Mouse (Mus musculus): Measurements from ENCODE around the gene Rbfox3.

DNA sequence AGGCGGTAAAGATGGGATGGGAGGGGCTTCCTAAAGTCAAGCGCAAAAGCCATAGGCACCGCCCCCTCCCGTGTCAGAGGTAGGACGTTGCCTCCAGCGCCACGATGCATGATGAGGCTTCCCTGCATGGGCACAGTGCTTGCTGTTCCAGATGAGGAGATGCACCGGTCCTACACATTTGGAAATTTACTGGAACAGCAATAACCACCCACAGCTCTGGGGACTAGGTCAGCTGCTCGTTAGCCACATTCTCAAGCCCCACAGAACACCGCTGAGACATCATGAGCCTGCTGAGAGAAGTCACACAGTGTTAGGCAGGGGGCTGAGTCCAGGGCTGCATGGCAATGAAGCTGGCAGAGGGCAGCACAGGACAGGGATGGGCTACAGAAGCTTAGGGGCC, 39.9 kb downstream of the Rbfox3 start:
- TF ChIP-seq POLR2A (IDR thresholded peaks at IDR 0.05; ENCODE audit: low read depth, low read length) (no peak), CTCF (IDR thresholded peaks at IDR 0.05; ENCODE audit: extremely low read depth, insufficient read length, insufficient replicate concordance, low read depth, low read length) (no peak)

Measured in small intestine, adult 2 months (tissue).